Mouse (Mus musculus) liver, postnatal 0 days (tissue): ENCODE results near the gene Rpl29.

Experiments used
- CTCF ChIP-seq: sonication (generic); IDR thresholded peaks from 2 replicates; pipeline ENCODE4 v1.5.1; 2016; ENCODE audit warnings: antibody characterized with exemption, low read depth
- EP300 ChIP-seq: IDR thresholded peaks from 2 replicates; pipeline ENCODE4 v1.6.1; 2016; ENCODE audit warnings: antibody characterized with exemption, low read depth, mild to moderate bottlenecking

- TF ChIP-seq CTCF: no peak
- no peak for TF ChIP-seq EP300
These were observed 21.4 kb downstream of the Rpl29 start for GRCm38 (mm10) chr9:106450661-106451060.
